Mouse (Mus musculus) effector memory CD4-positive, alpha-beta T cell, adult 5 months (primary cell): ENCODE results near the gene Efr3b. TPM values are rescaled to one million over a fixed set of nuclear protein-coding genes. Genes with fewer than 3 reads are reported as not detected.

Experiments used
- polyA plus RNA-seq: library from polyadenylated mRNA; unstranded; fragments of 100-300 nt; shearing (Covaris generic); gene quantifications from one replicate; pipeline ENCODE4 v1.2.1, GENCODE M21; 2017

Efr3b gene
- polyA plus RNA-seq = 0.41 TPM

GRCm38 (mm10) chr12:4038061-4039041 is at the start of gene Efr3b:
TSS of gene Efr3b (minus strand) at chr12:4038915.

DNA sequence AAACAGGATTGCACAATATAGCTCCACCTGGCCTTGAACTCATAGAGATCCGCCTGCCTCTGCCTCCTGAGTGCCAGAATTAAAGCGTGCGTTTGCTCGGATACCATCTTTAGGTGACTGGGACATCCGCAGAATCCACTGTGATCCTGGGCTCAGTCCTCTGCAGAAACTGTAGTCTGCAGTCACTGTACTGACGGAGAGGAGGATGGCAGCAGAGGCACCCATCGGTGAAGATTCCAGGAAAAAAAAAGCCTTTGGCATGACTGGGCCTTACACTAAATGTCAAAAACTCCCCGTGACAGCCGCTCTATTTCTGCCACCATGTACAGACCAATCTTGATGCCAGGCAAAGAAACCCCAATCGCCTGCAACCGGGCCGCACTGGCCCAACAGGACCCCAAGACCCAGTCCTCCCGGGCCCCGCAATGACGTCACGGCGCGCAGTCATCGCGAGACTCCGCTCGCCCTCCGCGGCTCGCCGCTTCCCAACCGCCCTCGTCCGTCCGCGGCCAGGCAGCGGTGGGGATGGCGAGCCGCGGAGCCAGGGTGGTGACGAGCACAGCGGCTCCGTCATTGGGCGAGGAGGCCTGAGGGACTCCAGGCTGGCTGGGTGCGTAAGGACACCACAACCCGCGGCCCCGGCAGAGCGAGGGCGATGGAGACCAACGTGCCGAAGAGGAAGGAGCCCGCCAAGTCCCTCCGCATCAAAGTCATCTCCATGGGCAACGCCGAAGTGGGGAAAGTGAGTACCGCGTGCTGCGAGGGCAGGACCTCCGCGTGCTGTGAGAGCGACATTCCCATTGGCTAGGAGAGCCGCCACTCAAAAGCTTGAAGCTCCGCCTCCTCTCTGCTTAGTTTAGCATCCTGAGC is 43.7 kb upstream of the Efr3b start, which contains the start of gene Dnajc27:
Gene Dnajc27, plus strand, starts transcription at position 452 of the 870 bp plus-strand sequence.

DNA sequence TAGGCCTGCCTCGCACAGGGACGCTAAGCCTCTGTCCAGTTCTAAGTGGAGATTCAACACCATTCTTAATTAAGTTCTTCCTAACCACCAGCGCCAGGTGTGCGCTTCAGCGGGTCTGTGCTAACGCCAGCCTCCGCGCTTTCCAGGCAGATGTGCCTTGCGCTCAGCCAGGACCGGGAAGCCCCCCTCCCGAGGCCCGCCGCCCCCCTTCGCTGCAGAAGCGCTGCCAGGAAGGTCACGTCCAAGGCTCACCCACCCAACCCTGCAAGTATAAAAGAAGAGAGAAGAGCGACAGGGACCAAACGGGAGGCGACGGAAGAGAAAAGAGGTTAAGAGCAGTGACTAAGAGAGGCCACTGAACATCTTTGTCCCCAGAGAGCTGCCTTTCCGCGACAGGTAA is 84.1 kb downstream of the Efr3b start, which contains the start of gene Pomc:
Gene Pomc, plus strand, starts transcription at position 301 of the 400 bp plus-strand sequence.

Other genes with a start within 250 kb of the Efr3b start
- gene Dnmt3a, start 232.9 kb downstream of the Efr3b start, polyA plus RNA-seq = 38.0 TPM
- gene Pomc, start 84.0 kb downstream of the Efr3b start, polyA plus RNA-seq = 1.9 TPM
- 18.1 TPM for gene Dnajc27, start 43.7 kb upstream of the Efr3b start, polyA plus RNA-seq
- 25.4 TPM for gene Adcy3, start 94.2 kb upstream of the Efr3b start, polyA plus RNA-seq
- 2.7 TPM for gene Ptrhd1, start 195.1 kb upstream of the Efr3b start, polyA plus RNA-seq
- 13.2 TPM for gene Cenpo, start 195.4 kb upstream of the Efr3b start, polyA plus RNA-seq